Mouse (Mus musculus): ENCODE data around the gene Isg20l2.

DNA sequence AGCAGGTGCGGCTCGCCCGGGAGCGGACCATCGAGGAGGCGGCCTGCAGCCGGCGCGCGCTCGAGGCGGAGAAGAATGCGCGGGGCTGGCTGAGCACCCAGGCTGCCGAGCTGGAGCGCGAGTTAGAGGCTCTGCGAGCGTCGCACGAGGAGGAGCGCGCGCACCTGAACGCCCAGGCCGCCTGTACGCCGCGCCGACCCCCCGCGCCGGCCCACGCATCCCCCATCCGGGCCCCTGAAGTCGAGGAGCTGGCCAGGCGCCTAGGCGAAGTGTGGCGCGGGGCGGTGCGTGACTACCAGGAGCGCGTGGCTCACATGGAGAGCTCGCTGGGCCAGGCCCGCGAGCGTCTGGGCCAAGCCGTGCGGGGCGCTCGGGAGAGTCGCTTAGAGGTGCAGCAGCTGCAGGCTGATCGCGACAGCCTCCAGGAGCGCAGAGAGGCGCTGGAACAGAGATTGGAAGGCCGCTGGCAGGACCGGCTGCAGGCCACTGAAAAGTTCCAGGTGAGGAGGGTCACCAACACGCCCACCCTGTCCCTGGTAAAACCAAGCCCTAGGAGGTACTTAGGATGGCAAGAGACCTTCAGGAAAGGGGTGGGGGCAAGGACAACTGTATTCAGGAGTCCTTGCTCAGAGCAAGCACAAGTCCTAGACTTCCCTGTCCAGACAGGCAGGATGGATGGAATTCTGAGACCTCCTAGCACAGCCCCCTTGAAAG lies 41.5 kb downstream of the Isg20l2 start:
- no peak for TF ChIP-seq POLR2A (IDR thresholded peaks at IDR 0.05; ENCODE audit: low read depth, low read length)
- TF ChIP-seq CTCF (IDR thresholded peaks at IDR 0.05; ENCODE audit: extremely low read depth, insufficient read depth, insufficient read length, insufficient replicate concordance), result no peak
